Mouse (Mus musculus): ENCODE results near the gene Ubr7.
A peak's percentile ranks its signal among the peaks of the same experiment; 100 is the strongest.

The Ubr7 gene

DNA sequence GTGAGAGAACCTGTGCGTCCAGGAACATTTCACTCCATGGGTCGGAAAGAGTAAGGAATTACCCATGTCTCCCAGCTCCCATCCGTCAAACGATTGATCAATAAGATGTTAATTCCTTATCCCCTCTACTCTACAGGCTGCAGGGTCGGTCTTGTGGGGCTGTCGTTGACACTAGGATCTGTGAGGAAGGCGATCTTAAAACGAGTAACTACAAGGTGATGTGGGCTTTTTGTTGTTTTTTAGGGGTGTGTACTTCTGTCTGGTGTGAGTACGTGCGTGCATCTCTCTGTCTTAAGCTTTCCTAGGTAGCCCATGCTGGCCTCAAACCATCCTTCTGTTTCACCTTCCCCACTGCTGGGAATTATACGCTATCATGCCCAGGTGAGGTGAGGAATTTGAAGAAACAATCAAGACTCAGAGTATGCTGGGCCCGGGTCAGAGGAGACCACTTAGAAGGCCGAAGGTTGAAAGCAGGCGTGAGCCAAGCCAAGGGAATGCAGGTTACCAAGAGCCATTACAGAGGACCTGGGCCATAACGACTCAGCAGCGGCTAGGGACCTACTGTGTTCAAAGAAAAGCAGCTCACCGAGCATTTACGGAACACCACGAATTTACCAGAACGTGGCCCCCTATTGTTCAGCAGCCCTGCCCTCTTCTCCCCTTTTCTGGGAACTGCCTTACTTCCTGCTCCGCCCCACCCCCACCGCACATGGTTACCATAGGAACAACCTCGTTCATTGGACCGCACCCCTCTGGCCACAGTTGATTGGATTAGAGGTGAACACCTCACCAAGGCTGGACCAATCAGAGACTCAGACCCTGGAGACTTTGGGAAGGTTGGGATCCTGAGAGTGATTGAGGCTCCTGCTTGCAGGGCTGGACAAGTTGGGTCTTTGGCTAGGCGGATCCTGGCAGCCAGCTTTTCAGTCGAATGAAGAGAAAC is 27.6 kb upstream of the Ubr7 start:
- TF ChIP-seq GATA4 (IDR thresholded peaks at IDR 0.05; ENCODE audit: insufficient replicate concordance, low read length) = no peak

DNA sequence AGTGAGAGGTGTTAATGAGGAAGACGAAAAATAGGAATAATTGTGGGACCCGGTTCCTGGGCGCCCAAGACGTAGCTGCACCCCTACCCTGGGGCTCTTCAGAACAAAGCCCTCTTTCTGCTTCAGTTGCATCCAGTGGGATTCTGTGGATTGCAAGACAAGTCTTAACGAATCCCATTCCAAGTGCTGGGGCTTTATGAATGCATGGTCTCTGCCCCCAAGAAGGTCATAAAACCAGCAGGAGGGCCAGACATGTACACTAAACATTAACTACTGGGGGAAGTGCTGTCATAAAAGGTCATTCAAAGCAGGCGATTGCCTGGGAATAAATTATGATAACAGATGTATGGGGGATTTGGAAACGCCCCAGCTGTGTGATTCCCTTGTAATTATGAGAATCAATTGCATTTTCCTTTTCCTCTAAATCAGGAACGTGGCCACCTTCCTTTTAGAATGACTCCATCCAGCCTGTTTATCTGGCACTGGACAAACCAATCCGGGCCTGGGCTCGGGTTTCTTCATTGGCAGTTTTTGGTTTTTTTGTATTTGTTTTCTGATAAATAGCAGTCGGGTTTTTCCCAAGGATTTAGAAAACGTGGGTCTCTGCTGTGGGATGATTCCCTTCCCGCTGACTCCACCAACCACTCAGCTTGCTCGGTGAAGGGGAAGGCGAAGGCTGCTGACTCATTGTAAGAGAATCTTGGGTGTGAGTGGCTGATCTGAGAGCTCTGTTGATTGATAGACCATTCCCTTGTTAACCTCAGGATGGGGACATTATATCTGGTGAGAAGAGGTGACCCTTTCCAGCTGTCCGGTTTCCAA is 26.8 kb upstream of the Ubr7 start:
- TF ChIP-seq GATA4 (IDR thresholded peaks at IDR 0.05; ENCODE audit: insufficient replicate concordance, low read length) = no peak

DNA sequence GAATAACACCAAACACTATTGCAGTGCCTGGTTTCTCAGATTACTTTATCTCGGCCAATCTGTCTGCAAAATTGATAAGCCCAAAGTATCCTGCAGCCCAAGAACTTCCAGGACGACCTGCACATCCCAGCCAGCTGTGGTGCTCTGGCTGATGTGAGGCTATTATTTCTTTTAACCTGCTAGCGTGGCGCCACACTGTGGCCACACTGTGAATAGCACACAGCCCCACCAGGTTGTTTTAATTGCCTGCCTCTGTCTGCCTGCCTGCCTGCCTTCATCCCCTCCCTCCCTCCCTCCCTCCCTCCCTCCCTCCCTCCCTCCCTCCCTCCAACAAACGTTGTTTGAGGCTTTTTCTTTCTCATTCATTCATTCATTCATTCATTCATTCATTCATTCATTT is 24.4 kb upstream of the Ubr7 start:
- no peak for TF ChIP-seq GATA4 (IDR thresholded peaks at IDR 0.05; ENCODE audit: insufficient replicate concordance, low read length)

DNA sequence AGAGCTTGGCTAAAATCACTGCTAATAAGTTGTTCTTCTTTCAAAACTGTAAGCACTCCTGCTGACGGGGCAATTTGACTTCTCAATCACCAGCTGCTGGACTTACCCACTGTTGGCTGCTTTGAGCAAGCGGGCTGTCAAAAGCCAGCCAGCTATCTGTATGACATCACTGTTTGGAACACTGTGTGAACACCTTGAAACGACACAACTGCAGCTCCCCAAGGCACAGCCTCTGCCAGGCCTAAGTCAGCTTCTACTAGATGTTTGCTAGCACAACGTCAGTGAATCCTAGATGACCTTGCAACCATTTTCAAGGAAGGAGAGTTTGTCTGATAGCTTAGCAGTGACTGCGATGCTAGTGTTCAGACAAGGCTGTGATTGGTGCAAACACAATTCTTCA is 18.7 kb upstream of the Ubr7 start:
- TF ChIP-seq GATA4 (IDR thresholded peaks at IDR 0.05; ENCODE audit: insufficient replicate concordance, low read length) = no peak

DNA sequence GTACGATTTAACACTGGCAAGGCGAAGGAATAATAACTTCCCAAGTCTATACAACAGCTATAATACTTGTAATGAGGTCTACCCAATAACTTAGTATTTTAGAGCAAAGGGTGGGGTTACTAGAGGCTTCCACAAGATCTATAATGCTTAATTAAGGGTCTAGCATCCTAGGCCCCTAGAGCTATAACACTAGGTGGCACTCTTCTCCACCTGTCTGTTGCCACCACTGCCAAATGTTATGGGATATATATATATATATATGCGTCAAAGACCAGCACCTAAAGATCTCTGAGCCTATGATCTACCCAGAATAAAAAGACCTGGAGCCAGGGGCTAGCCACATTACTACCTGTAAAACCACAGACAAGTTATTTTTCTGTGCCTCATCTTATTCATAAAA is 17.5 kb upstream of the Ubr7 start:
- TF ChIP-seq GATA4 (IDR thresholded peaks at IDR 0.05; ENCODE audit: insufficient replicate concordance, low read length) = no peak

DNA sequence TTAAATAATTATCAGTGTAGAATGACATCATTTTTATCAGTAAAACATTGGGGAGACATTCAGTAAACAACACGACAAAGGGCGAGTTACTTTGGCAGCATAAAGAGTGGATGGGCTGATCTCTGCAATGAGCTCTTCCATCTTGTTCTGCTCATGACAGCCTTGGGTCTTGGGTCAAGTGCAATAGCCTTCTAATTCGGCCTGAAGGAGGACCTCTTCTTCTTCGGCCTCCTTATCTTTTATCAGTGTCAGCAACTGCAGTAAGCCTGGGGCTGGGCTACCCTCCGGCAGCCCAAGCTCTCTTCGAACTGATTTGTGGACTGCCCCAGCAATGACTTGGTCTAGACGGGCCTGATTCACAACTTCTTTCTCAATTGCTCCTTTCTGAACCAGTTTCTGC is 15.7 kb upstream of the Ubr7 start:
- no peak for TF ChIP-seq GATA4 (IDR thresholded peaks at IDR 0.05; ENCODE audit: insufficient replicate concordance, low read length)

DNA sequence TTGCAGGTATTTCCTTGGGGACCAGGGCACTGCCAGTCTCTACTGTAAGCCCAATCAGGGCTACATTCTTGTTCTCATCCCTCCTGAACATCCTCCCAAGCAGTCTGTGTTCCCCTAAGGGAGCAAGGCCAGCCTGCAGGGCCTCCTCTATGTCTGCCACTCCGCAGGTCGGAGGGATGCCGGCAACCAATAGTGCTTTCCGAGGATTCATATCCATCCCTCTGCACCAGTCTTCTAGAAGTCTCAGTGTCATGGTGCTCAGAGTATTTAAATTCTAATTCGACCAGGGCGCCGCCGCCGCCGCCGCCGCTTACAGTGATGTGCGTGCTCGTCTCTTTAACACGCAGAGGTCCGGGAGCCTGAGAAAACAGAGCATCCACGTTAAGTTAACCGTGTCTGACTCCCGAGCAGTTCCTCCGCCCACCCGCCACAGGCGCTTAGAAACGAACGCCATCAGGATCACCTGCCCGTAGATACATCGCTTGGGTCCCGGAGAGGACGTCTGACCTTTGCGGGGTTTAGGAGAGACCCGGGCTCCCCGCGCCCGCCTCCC is 14.7 kb upstream of the Ubr7 start:
- no peak for TF ChIP-seq GATA4 (IDR thresholded peaks at IDR 0.05; ENCODE audit: insufficient replicate concordance, low read length)

DNA sequence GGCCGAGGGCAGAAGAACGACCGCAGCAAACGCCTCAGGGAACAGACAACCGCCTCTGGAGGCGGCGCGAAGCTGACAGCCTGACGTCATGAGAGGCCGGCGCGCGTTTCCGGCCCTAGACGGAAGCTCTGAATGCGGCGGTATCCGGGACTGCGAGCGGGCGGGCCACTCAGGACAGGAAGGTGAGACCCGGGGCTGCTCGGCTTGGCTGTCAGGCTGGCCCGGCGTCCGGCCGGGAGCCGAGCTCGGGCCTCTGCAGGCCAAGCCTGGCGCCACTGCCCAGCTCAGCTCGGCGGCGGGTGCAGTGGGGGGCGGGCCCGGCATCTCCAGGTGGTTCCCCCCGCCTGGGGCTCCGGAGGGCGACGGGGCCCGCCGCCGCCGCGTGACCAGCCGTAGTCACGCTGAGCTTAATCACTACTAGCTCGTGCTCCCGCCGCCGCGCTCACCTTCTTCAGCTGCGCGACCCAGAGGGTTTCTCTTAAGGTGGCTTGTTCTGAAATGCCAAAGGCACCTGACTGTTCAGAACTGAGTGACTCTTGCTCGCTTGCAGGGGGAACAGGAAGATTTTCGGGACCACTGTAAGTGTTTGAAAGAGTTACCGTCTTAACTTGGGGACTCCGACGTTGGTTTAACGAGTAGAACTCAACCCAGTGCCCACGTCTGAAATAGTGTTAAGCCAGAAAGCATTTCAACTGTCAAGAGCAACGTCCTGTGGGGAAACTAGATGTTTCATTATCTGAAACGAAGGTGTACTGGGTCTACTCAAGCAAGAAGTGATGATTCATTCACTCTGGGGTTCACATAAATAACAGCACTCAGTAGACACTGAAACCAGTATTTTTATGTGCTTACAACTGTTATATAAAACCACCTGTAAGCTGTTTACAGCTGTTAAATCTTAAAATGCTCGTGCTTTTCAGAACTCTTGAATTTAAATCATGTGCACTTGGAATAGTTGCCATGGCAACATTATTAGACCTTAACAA is 13.9 kb upstream of the Ubr7 start, which contains the start of the genes Moap1 and Tmem251:
Gene Moap1 (minus strand): TSS at position 73 of the 986 bp plus-strand sequence.
Gene Tmem251 (plus strand): TSS at position 174 of the 986 bp plus-strand sequence.
- peak; percentile 36; the same call in 1 of the 2 replicates for TF ChIP-seq GATA4 (IDR thresholded peaks at IDR 0.05; ENCODE audit: insufficient replicate concordance, low read length)

DNA sequence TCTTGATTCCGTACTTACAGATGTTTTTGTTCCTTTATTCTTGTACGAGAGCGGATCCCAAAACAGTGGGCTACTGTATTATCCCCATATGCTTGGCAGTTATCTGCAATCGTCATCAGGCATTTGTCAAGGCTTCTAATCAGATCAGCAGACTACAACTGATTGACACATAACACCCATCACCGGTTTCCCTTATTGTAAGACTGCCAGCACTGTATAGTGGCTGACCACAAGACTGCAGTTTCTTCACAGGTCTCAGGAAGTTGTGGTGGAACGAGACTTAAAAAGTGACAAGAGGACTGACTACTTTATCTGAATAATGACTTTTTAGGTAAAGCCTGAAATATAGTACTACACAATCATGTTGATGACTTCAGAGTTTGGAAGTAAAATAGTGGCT is 12.9 kb upstream of the Ubr7 start:
- TF ChIP-seq GATA4 (IDR thresholded peaks at IDR 0.05; ENCODE audit: insufficient replicate concordance, low read length) = no peak

DNA sequence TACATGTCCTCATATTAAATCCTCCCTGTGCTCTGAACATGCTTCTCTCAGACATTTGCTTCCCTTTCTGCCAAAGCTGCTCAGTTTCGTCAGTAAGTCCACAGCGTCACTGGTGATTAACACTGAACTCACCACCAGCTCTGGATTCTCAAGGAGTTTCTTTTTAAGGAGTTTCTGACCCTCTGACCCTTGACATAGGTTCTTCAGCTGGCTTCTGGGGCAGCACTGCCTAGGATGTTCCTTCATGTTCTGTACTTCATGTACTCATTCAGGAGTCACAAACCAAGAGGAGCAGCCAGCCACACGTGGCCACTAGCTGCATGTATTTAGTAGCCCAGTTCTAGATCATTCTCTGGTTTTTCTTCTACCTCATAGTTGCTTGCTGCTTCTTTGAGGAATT is 9.5 kb upstream of the Ubr7 start:
- no peak for TF ChIP-seq GATA4 (IDR thresholded peaks at IDR 0.05; ENCODE audit: insufficient replicate concordance, low read length)

DNA sequence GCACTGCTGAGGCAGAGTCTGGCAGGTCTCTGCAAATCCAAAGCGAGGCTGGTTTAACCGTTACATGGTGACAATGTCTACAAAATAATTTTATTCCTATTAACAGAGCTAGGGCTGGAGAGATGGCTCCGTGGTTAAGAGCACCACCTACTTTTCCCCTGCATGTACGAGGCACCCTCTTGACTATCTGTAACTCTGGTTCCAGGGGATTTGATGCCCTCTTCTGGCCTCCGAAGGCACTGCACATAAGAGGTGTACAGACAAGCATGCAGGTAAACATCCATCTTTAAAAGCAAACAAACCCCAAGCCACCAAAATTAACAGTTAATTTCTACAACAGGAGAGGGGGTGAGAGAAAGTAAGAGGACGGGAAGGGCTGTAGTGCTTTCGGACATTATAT is 1.5 kb upstream of the Ubr7 start:
- no peak for TF ChIP-seq GATA4 (IDR thresholded peaks at IDR 0.05; ENCODE audit: insufficient replicate concordance, low read length)

DNA sequence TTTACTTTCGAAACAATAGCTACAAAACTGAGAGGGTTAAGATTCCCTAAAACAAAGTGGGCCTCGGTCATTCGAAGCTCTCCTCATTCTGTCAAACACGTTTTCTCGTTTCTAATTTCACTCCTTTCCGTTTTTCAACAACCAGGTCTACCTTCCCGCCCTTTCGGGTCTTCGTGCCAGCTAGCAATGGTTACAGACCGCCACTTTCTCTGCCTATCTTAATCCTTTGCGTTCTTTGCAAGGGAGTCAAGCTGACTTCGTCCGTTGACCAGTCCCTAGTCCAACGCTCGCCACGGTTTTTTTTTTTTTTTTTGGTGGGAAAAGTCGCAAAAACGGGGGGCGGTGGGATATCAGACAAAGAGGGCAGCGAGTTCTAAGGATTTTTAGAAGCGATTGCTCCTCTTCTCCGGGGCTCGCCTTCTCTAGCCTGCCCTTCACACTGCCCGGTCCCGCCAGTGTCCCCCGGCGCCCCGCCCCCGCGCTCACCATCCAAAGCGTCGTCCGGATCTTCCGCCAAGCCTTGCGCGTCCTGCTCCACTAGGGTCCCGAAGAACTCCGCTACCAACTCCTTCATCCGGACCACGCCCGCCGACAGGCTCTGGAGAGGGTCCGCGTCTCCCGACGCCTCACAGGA is 595 bp upstream of the Ubr7 start:
- no peak for TF ChIP-seq GATA4 (IDR thresholded peaks at IDR 0.05; ENCODE audit: insufficient replicate concordance, low read length)

DNA sequence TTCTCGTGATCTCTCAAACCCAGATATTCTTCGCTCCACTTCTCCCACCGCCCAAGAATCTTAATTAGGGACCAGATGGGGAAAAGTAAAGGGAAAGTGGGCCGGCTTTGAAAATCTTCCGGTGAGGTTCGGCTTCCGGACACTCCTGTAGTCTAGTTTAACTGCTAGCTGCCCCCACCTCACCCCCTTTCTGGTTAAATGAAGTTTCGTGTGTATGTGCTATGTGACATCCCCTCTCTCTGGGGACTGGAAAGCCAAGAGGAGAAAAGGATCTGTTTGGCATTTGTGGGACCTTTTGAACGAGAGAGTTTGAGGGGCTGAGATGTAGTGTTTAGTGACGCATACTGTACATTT is 613 bp downstream of the Ubr7 start, which contains the start of gene Gm20604:
Gene Gm20604 (minus strand): TSS at position 270 of the 354 bp plus-strand sequence.
- no peak for TF ChIP-seq GATA4 (IDR thresholded peaks at IDR 0.05; ENCODE audit: insufficient replicate concordance, low read length)

DNA sequence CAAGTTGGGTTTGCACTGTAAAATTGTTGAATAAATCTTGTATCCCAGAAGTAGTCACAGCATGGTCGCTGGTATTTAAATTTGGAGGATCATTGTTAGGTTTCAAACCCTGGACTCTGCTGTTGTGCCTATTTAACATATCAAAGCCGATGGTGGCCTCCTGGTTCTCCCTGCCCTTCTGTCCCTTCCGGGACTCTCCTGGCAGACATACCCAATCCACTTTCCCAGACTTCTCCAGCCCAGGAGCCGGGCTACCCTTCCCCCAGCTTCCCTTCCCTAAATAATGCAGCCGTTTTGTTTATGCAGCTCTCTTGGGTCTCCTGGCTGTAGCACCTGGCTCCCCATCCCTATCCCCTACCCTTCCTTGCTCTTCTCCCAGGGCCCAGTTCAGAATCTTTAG is 1.2 kb downstream of the Ubr7 start:
- no peak for TF ChIP-seq GATA4 (IDR thresholded peaks at IDR 0.05; ENCODE audit: insufficient replicate concordance, low read length)

Data from liver, adult (tissue).